Mouse (Mus musculus) frontal cortex, postnatal 25 days (tissue): ENCODE measurements around the gene Alpl.
A peak's percentile ranks its signal among the peaks of the same experiment; 100 is the strongest.

Source experiments
- DNase-seq, 2 experiments: peaks; one replicate each; pipeline ENCODE4 v3.0.0; 2022; ENCODE audit warnings: low spot score in 2 of 2

Alpl gene

GRCm38 (mm10) chr4:137795611-137796557, at the start of gene Alpl:
Gene Alpl (minus strand): TSS chr4:137796384.
- DNase-seq, result peak; percentile 35 to 38

GRCm38 (mm10) chr4:137844656-137845055, 48.5 kb upstream of the Alpl start:
- DNase-seq, result peak; percentile 55 to 58

GRCm38 (mm10) chr4:137839452-137839851, 43.3 kb upstream of the Alpl start:
- DNase-seq, result no peak

GRCm38 (mm10) chr4:137838791-137839190, 42.6 kb upstream of the Alpl start:
- DNase-seq, result no peak

GRCm38 (mm10) chr4:137837792-137838191, 41.6 kb upstream of the Alpl start:
- no peak for DNase-seq

GRCm38 (mm10) chr4:137836741-137837140, 40.6 kb upstream of the Alpl start:
- no peak for DNase-seq

GRCm38 (mm10) chr4:137835624-137836337, 39.6 kb upstream of the Alpl start:
- peak; percentile 63 to 68 for DNase-seq

GRCm38 (mm10) chr4:137831598-137831997, 35.4 kb upstream of the Alpl start:
- no peak for DNase-seq

- DNase-seq, result no peak
These were observed 34.2 kb upstream of the Alpl start for GRCm38 (mm10) chr4:137830380-137830779.

GRCm38 (mm10) chr4:137824881-137825280, 28.7 kb upstream of the Alpl start:
- DNase-seq, result no peak

GRCm38 (mm10) chr4:137823542-137823941, 27.4 kb upstream of the Alpl start:
- no peak for DNase-seq

GRCm38 (mm10) chr4:137822537-137822936, 26.4 kb upstream of the Alpl start:
- no peak for DNase-seq

GRCm38 (mm10) chr4:137820721-137821120, 24.5 kb upstream of the Alpl start:
- DNase-seq, result no peak

GRCm38 (mm10) chr4:137819487-137819886, 23.3 kb upstream of the Alpl start:
- DNase-seq, result no peak

GRCm38 (mm10) chr4:137818341-137818740, 22.2 kb upstream of the Alpl start:
- no peak for DNase-seq

- DNase-seq, result no peak
These were observed 20.0 kb upstream of the Alpl start for GRCm38 (mm10) chr4:137816216-137816615.

- no peak for DNase-seq
These were observed 19.3 kb upstream of the Alpl start for GRCm38 (mm10) chr4:137815473-137815872.

- DNase-seq, result no peak
These were observed 18.0 kb upstream of the Alpl start for GRCm38 (mm10) chr4:137814140-137814539.

- DNase-seq, result no peak
These were observed 16.9 kb upstream of the Alpl start for GRCm38 (mm10) chr4:137812946-137813708.

- DNase-seq, result no peak
These were observed 13.8 kb upstream of the Alpl start for GRCm38 (mm10) chr4:137809999-137810398.

GRCm38 (mm10) chr4:137807301-137807851, 11.2 kb upstream of the Alpl start:
- DNase-seq, result no peak

GRCm38 (mm10) chr4:137801196-137801595, 5.0 kb upstream of the Alpl start:
- no peak for DNase-seq
